Mouse (Mus musculus) lung, embryonic 14.5 days (tissue): ENCODE results near the gene Mapk12. TPM values are rescaled to one million over a fixed set of nuclear protein-coding genes. Genes with fewer than 3 reads are reported as not detected.
A peak's percentile ranks its signal among the peaks of the same experiment; 100 is the strongest.

Source experiments
- ATAC-seq: fragments of 200-750 bp; cut with Nextera tagmentation; 2 replicates; pipeline ENCODE4 v1.8.0; 2017; ENCODE audit warnings: mild to moderate bottlenecking, moderate TSS enrichment, moderate library complexity; ENCODE audit not compliant: insufficient read depth
- DNase-seq: peaks from one replicate; pipeline ENCODE4 v3.0.0-alpha.2; 2015
- H3K27ac ChIP-seq: fragments of 300-500 bp; sonication (generic); 2 replicates; pipeline ENCODE4 v1.5.1; 2014; ENCODE audit warnings: low read depth, mild to moderate bottlenecking, moderate library complexity
- H3K27me3 ChIP-seq: fragments of 300-500 bp; sonication (generic); 2 replicates; pipeline ENCODE4 v1.6.1; 2014; ENCODE audit warnings: low read length, control low read depth; ENCODE audit not compliant: insufficient read depth
- H3K36me3 ChIP-seq: fragments of 300-500 bp; sonication (generic); 2 replicates; pipeline ENCODE4 v1.6.1; 2014; ENCODE audit warnings: control low read depth; ENCODE audit not compliant: insufficient read depth
- H3K4me1 ChIP-seq: fragments of 300-500 bp; sonication (generic); 2 replicates; pipeline ENCODE4 v1.6.1; 2014; ENCODE audit warnings: antibody characterized with exemption, control low read depth; ENCODE audit not compliant: insufficient read depth
- H3K4me2 ChIP-seq: fragments of 300-500 bp; sonication (generic); 2 replicates; pipeline ENCODE4 v1.6.1; 2014; ENCODE audit warnings: mild to moderate bottlenecking
- H3K4me3 ChIP-seq: fragments of 300-500 bp; sonication (generic); 2 replicates; pipeline ENCODE4 v1.5.1; 2014; ENCODE audit warnings: low read depth, low read length
- H3K9ac ChIP-seq: fragments of 300-500 bp; sonication (generic); 2 replicates; pipeline ENCODE4 v1.6.1; 2014
- H3K9me3 ChIP-seq: fragments of 300-500 bp; sonication (generic); 2 replicates; pipeline ENCODE4 v1.6.1; 2016; ENCODE audit warnings: low read depth, low read length, control low read depth
- CTCF ChIP-seq: IDR thresholded peaks from 2 replicates; pipeline ENCODE4 v1.5.1; 2016; ENCODE audit warnings: antibody characterized with exemption, low read depth
- WGBS: fragments of 180-500 bp; shearing (Covaris S2); extraction: QIAGEN DNeasy Blood & Tissue Kit; methylation state at CpG from one replicate; pipeline ENCODE4 v1.1.7; 2014; 5-methylcytosine and 5-hydroxymethylcytosine counted together
- polyA plus RNA-seq: library from polyadenylated mRNA; unstranded; fragments of >200 nt; fragmentation: Nextera tagmentation; extraction: Ambion mirVana; gene quantifications from 2 replicates; pipeline ENCODE4 v1.2.1, GENCODE M21; 2014

The Mapk12 gene
- polyA plus RNA-seq = 11.4 and 11.9 TPM in 2 replicates

- no peaks in the 10 kb centered on the region for H3K9me3 ChIP-seq
- H3K27me3 ChIP-seq = peaks cover 47% of the 10 kb centered on the region
- peak; percentile 49 for DNase-seq
- no peaks in the 10 kb centered on the region for H3K36me3 ChIP-seq
- peak within 1 kb of the TSS; percentile 88 for H3K4me2 ChIP-seq
- 0 out of 2 replicates have a peak, but pooled peaks cover 2% of the 10 kb centered on the region for H3K4me1 ChIP-seq
- TF ChIP-seq CTCF = no peak
- 2% methylated on average over 21 of the region's 21 CpGs for WGBS
- H3K27ac ChIP-seq = no peak within 1 kb of the TSS
- H3K4me3 ChIP-seq = peak within 1 kb of the TSS; percentile 53
- peak within 1 kb of the TSS; percentile 58 for H3K9ac ChIP-seq
- ATAC-seq = peak; percentile 67
Observed at GRCm38 (mm10) chr15:89140659-89141252, at the start of gene Mapk12. Gene Mapk12, minus strand, starts transcription at chr15:89140703.

GRCm38 (mm10) chr15:89184937-89185227, 44.4 kb upstream of the Mapk12 start:
- TF ChIP-seq CTCF = no peak
- 83% methylated on average over 5 of the region's 5 CpGs for WGBS
- Histone ChIP-seq H3K9ac (no peak overlapping the region), H3K9me3 (no peaks in the 10 kb centered on the region), H3K4me2 (no peak overlapping the region), H3K4me1 (no peaks in the 10 kb centered on the region), H3K27ac (no peak overlapping the region), H3K27me3 (no peaks in the 10 kb centered on the region), H3K36me3 (0 out of 2 replicates have a peak, but pooled peaks cover 7% of the 10 kb centered on the region), H3K4me3 (no peak overlapping the region)
- no peak for DNase-seq
- no peak for ATAC-seq

- WGBS = 54% methylated on average over 5 of the region's 5 CpGs
- Histone ChIP-seq H3K4me2 (no peak overlapping the region), H3K27me3 (no peaks in the 10 kb centered on the region), H3K9me3 (no peaks in the 10 kb centered on the region), H3K4me3 (no peak overlapping the region), H3K36me3 (0 out of 2 replicates have a peak, but pooled peaks cover 7% of the 10 kb centered on the region), H3K4me1 (no peaks in the 10 kb centered on the region), H3K27ac (no peak overlapping the region), H3K9ac (no peak overlapping the region)
- TF ChIP-seq CTCF = no peak
- ATAC-seq (no peak), DNase-seq (no peak)
Observed at GRCm38 (mm10) chr15:89184141-89184936, 43.8 kb upstream of the Mapk12 start.

- ATAC-seq (no peak), DNase-seq (no peak)
- no peaks in the 10 kb centered on the region for H3K27me3 ChIP-seq
- H3K36me3 ChIP-seq = 0 out of 2 replicates have a peak, but pooled peaks cover 7% of the 10 kb centered on the region
- H3K4me2 ChIP-seq = no peak overlapping the region
- no peaks in the 10 kb centered on the region for H3K9me3 ChIP-seq
- WGBS = 71% methylated on average over 5 of the region's 5 CpGs
- peak overlapping the region; percentile 21; the same call in 1 of the 2 replicates for H3K27ac ChIP-seq
- H3K4me1 ChIP-seq = peaks cover 10% of the 10 kb centered on the region
- no peak overlapping the region for H3K4me3 ChIP-seq
- H3K9ac ChIP-seq = no peak overlapping the region
- no peak for TF ChIP-seq CTCF
Observed at GRCm38 (mm10) chr15:89182842-89183241, 42.3 kb upstream of the Mapk12 start.

- Histone ChIP-seq H3K27ac (peak overlapping the region; percentile 21; the same call in 1 of the 2 replicates), H3K9me3 (no peaks in the 10 kb centered on the region), H3K36me3 (0 out of 2 replicates have a peak, but pooled peaks cover 7% of the 10 kb centered on the region), H3K4me2 (peak overlapping the region; percentile 21; the same call in 1 of the 2 replicates), H3K4me3 (no peak overlapping the region), H3K27me3 (no peaks in the 10 kb centered on the region), H3K4me1 (peaks cover 15% of the 10 kb centered on the region), H3K9ac (peak overlapping the region; percentile 14; the same call in 1 of the 2 replicates)
- TF ChIP-seq CTCF = peak; percentile 11; the same call in 1 of the 2 replicates
- ATAC-seq (no peak), DNase-seq (peak; percentile 70)
- WGBS = 31% methylated on average over 6 of the region's 6 CpGs
Observed at GRCm38 (mm10) chr15:89182328-89182741, 41.8 kb upstream of the Mapk12 start.

GRCm38 (mm10) chr15:89181561-89182270, 41.2 kb upstream of the Mapk12 start:
- WGBS = 56% methylated on average over 10 of the region's 10 CpGs
- Histone ChIP-seq H3K4me3 (peak overlapping the region; percentile 79; the same call in 1 of the 2 replicates), H3K9ac (peak overlapping the region; percentile 2; the same call in 1 of the 2 replicates), H3K4me1 (peaks cover 21% of the 10 kb centered on the region), H3K4me2 (peak overlapping the region; percentile 63), H3K27ac (peak overlapping the region; percentile 21), H3K9me3 (no peaks in the 10 kb centered on the region), H3K36me3 (0 out of 2 replicates have a peak, but pooled peaks cover 3% of the 10 kb centered on the region), H3K27me3 (no peaks in the 10 kb centered on the region)
- DNase-seq (peak; percentile 26), ATAC-seq (no peak)
- peak; percentile 47 for TF ChIP-seq CTCF
